23 mouse cellular contexts compared by ENCODE assay signal in the genomic region with DNA sequence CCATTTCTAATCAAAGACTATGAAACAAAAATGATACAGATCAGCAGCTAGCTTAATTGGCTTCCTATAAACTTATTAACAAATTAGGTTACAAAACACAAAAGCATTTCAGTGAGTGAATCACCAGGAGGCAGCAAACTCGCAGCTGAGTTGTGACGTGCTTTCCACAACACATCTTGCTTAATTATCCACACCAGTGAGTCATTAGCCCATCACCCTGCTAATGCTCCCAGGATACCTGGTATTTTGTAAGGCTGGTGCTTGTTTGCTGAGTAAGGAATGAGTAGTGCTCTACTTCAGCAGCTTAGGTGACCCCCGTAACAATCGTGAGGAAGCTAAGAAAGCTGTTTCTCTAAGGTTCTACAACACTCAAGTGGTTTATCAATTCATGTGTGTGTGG. TPM values are rescaled to one million over a fixed set of nuclear protein-coding genes. Genes with fewer than 3 reads are reported as not detected.
A peak's percentile ranks its signal among the peaks of the same experiment; 100 is the strongest.
DNase-seq lines count a peak whose midpoint lies in the region; TF ChIP-seq lines count a peak whose summit lies in the region.
"Had no signal": no experiment of that assay in that cellular context is flagged by ENCODE, and none has a peak within 500 bp of the region (broad histone marks: within the 10 kb centered on the region; RNA-seq: fewer than 3 reads in every experiment).

No protein-coding gene starts in this region.

- TF ChIP-seq POLR2A in CH12.LX (IDR thresholded peaks at IDR 0.05; ENCODE audit: low read depth, low read length), result no peak

- no peaks in the 10 kb centered on the region for H3K27me3 ChIP-seq in CH12.LX (replicated peaks)
- H3K27me3 ChIP-seq: embryonic facial prominence, embryonic 12.5 days had no signal

- dilution Hi-C loops in CH12.LX (cut with MboI; ENCODE audit: extremely low pct_ligation_motif_present, extremely low pct_unique_long_range_greater_than_20kb, low sequenced_read_pairs), result no loop called here

- H3K4me3 ChIP-seq in layer of hippocampus, adult 2 months, result no peak overlapping the region
- no peak overlapping the region for H3K4me3 ChIP-seq in CH12.LX (replicated peaks in 1 of 3; ENCODE audit: low read depth in 2 of 3, low read length in 2 of 3, poor library complexity in 1 of 3)
- no peak overlapping the region for H3K4me3 ChIP-seq in gastrocnemius, adult 2 months
- H3K4me3 ChIP-seq: embryonic facial prominence, embryonic 12.5 days; erythroblast, embryonic 14.5 days had no signal

- H3K9me3 ChIP-seq in CH12.LX (replicated peaks; ENCODE audit: low read length), result peaks cover 3% of the 10 kb centered on the region
- H3K9me3 ChIP-seq: embryonic facial prominence, embryonic 12.5 days had no signal

- H3K9ac ChIP-seq in CH12.LX (ENCODE audit: insufficient read depth, low read depth), result no peak overlapping the region
- H3K9ac ChIP-seq: embryonic facial prominence, embryonic 12.5 days; forebrain, postnatal 0 days; liver, postnatal 0 days had no signal

- in situ Hi-C loops in CH12.LX (cut with MboI; ENCODE audit: low pct_ligation_motif_present, low pct_unique_long_range_greater_than_20kb, low sequenced_read_pairs), result loop anchor here (5.0 kb wide), 3 partner anchors 112 to 323 kb away; no protein-coding TSS in a partner anchor

- peaks cover 17 to 46% of the 10 kb centered on the region in 2 experiments for H3K36me3 ChIP-seq in CH12.LX (replicated peaks in 1 of 2; ENCODE audit: control insufficient read depth in 1 of 2, insufficient read depth in 1 of 2, low read length in 1 of 2)

- TF ChIP-seq CTCF in layer of hippocampus, adult 2 months (conservative IDR thresholded peaks at IDR 0.05), result peak; percentile 46
- peak in 1 of 2 experiments; percentile 34; a peak in 2 of 4 replicates for TF ChIP-seq CTCF in CH12.LX (conservative IDR thresholded peaks at IDR 0.05 in 1 of 2, IDR thresholded peaks at IDR 0.05 in 1 of 2; ENCODE audit: low read depth in 2 of 2, low read length in 2 of 2)
- no peak for TF ChIP-seq CTCF in gastrocnemius, adult 2 months (IDR thresholded peaks at IDR 0.05)

- DNase-seq in layer of hippocampus, adult 2 months (ENCODE audit: low spot score in 2 of 2), result no peak
- no peak for DNase-seq in layer of hippocampus, postnatal 14 days (ENCODE audit: low spot score in 2 of 2)
- DNase-seq in 3134 (ENCODE audit: extremely low read depth, insufficient read length, low spot score) (peak; percentile 46), CH12.LX (ENCODE audit: extremely low read depth) (no peak)
- DNase-seq in brain, adult 2 months (ENCODE audit: low read depth, low spot score), result peak; percentile 70
- no peak for DNase-seq in gastrocnemius, adult 2 months
- no peak for DNase-seq in cerebellum, postnatal 4 days (ENCODE audit: low spot score in 2 of 2)
- DNase-seq: adrenal gland, adult 2 months; cerebellum, adult 9-11 months; forebrain, postnatal 0 days; heart, postnatal 4 days; kidney, adult 11 months; kidney, postnatal 10 days; liver, postnatal 0 days; lung, postnatal 36 days; spleen, adult 18-20 months; thymus, adult 18-20 months had no signal

- peak; percentile 28 for TF ChIP-seq RAD21 in CH12.LX (IDR thresholded peaks at IDR 0.05; ENCODE audit: low read depth, low read length)

- peaks cover 2% of the 10 kb centered on the region for H3K79me2 ChIP-seq in CH12.LX (replicated peaks; ENCODE audit: control insufficient read depth, extremely low read depth, insufficient read depth, poor library complexity, severe bottlenecking)

- no peak for TF ChIP-seq EP300 in CH12.LX (IDR thresholded peaks at IDR 0.05; ENCODE audit: low read length)

- H3K4me2 ChIP-seq in CH12.LX (ENCODE audit: insufficient read depth, low read depth, poor library complexity, severe bottlenecking), result no peak overlapping the region
- H3K4me2 ChIP-seq: embryonic facial prominence, embryonic 12.5 days had no signal

- H3K27ac ChIP-seq in layer of hippocampus, adult 2 months, result no peak overlapping the region
- no peak overlapping the region for H3K27ac ChIP-seq in CH12.LX (ENCODE audit: insufficient read depth, low read depth)
- no peak overlapping the region for H3K27ac ChIP-seq in gastrocnemius, adult 2 months
- H3K27ac ChIP-seq: embryonic facial prominence, embryonic 12.5 days had no signal

- peaks cover 2 to 17% of the 10 kb centered on the region in 2 experiments; a peak in 3 of 4 replicates for H3K4me1 ChIP-seq in CH12.LX (ENCODE audit: control insufficient read depth in 1 of 2, insufficient read depth in 2 of 2)
- H3K4me1 ChIP-seq: embryonic facial prominence, embryonic 12.5 days had no signal

- intact Hi-C loops in gastrocnemius, adult 2 months (cut with DNase I), result loop anchor here (5.0 kb wide), 2 partner anchors 108 to 328 kb away; no protein-coding TSS in a partner anchor

TF ChIP-seq in CH12.LX, 34 proteins besides CTCF, POLR2A, EP300 and RAD21:
- TF ChIP-seq SMC3 (IDR thresholded peaks at IDR 0.05; ENCODE audit: low read depth, low read length) (peak; percentile 27), HCFC1 (IDR thresholded peaks at IDR 0.05; ENCODE audit: low read depth, low read length) (no peak)

RNA-seq across cellular contexts. Expression of gene Cisd2, which starts 19.1 kb away (rescaled TPM):
- total RNA-seq in layer of hippocampus, adult 2 months (2021), result 10 to 100 TPM; 34.4 to 35.1 TPM
- total RNA-seq in layer of hippocampus, postnatal 14 days (2021), result 10 to 100 TPM; 34.5 to 38.2 TPM
- total RNA-seq in CH12.LX (2012; rRNA removed) (36.4 and 39.4 TPM in 2 replicates), CH12.LX (2014; rRNA removed) (62.0 and 70.8 TPM in 2 replicates)
- polyA plus RNA-seq in CH12.LX (2012; ENCODE audit: insufficient read length, low read depth), result 58.2 and 65.5 TPM in 2 replicates
- total RNA-seq in gastrocnemius, adult 2 months (2021), result 10 to 100 TPM; 30.2 to 36.9 TPM

RNA-seq across cellular contexts. Expression of gene Ube2d3, which starts 33.4 kb away (rescaled TPM):
- 100 to 1,000 TPM; 254 to 257 TPM for total RNA-seq in layer of hippocampus, adult 2 months (2021)
- total RNA-seq in layer of hippocampus, postnatal 14 days (2021), result 100 to 1,000 TPM; 246 to 248 TPM
- total RNA-seq in CH12.LX (2012; rRNA removed) (590 and 839 TPM in 2 replicates), CH12.LX (2014; rRNA removed) (1,791 and 1,803 TPM in 2 replicates)
- polyA plus RNA-seq in CH12.LX (2012; ENCODE audit: insufficient read length, low read depth), result 1,178 and 1,222 TPM in 2 replicates
- 100 to 1,000 TPM; 327 TPM for total RNA-seq in gastrocnemius, adult 2 months (2021)

RNA-seq across cellular contexts. Expression of gene Slc9b1, which starts 56.8 kb away (rescaled TPM):
- total RNA-seq in layer of hippocampus, adult 2 months (2021), result not detected
- under 1 TPM; 0.16 to 0.43 TPM for total RNA-seq in layer of hippocampus, postnatal 14 days (2021)
- total RNA-seq in CH12.LX (2012; rRNA removed), result 1.3 and 1.9 TPM in 2 replicates
- total RNA-seq in CH12.LX (2014; rRNA removed), result 2.3 and 2.7 TPM in 2 replicates
- polyA plus RNA-seq in CH12.LX (2012; ENCODE audit: insufficient read length, low read depth), result 2.3 and 3.1 TPM in 2 replicates
- not detected for total RNA-seq in gastrocnemius, adult 2 months (2021)
- total RNA-seq: forebrain, postnatal 0 days; gastrocnemius, adult 18-20 months; megakaryocyte-erythroid progenitor cell, adult 5-6 weeks had no signal
- polyA plus RNA-seq: erythroblast, embryonic 14.5 days; forebrain, postnatal 0 days; heart, embryonic 14.5 days; liver, adult 2 months; liver, postnatal 0 days had no signal

Comparison
In these comparisons a context has a peak if more than half of its experiments do, and no peak if none do; other contexts are left out.
1. DNase-seq: peak in 3134 (single experiment) and brain, adult 2 months (single experiment); none in layer of hippocampus, adult 2 months (0 of 2), layer of hippocampus, postnatal 14 days (0 of 2), CH12.LX (single experiment), gastrocnemius, adult 2 months (single experiment) and cerebellum, postnatal 4 days (0 of 2).